Mouse (Mus musculus) heart, postnatal 0 days (tissue): ENCODE measurements at regions not wholly inside any gene's neighbourhood (a gene's known extent, or its start where the extent isn't known, plus 50 kb on each side); places are given as distances from the start of the nearest gene placed in this dataset.

ENCODE experiments used
- ATAC-seq: fragments of 200-750 bp; cut with Nextera tagmentation; 2 replicates; pipeline ENCODE4 v1.8.0; 2017; ENCODE audit warnings: low read depth, moderate number of reproducible peaks, moderate library complexity; ENCODE audit not compliant: insufficient read depth
- DNase-seq: peaks from one replicate; pipeline ENCODE4 v3.0.0-alpha.2; 2016; ENCODE audit warnings: low spot score
- H3K27ac ChIP-seq: fragments of 300-500 bp; sonication (generic); 2 replicates; pipeline ENCODE4 v1.5.1; 2014; ENCODE audit warnings: low read depth, mild to moderate bottlenecking
- H3K27me3 ChIP-seq: fragments of 300-500 bp; sonication (generic); 2 replicates; pipeline ENCODE4 v1.6.1; 2014; ENCODE audit warnings: low read length, mixed read lengths; ENCODE audit not compliant: control insufficient read depth, insufficient read depth
- H3K36me3 ChIP-seq: fragments of 300-500 bp; sonication (generic); replicated peaks from 2 replicates; pipeline ENCODE4 v1.6.1; 2014; ENCODE audit warnings: low read length, mixed read lengths; ENCODE audit not compliant: control insufficient read depth, insufficient read depth
- H3K4me1 ChIP-seq: fragments of 300-500 bp; sonication (generic); 2 replicates; pipeline ENCODE4 v1.6.1; 2014; ENCODE audit warnings: antibody characterized with exemption; ENCODE audit not compliant: control insufficient read depth, insufficient read depth
- H3K4me2 ChIP-seq: fragments of 300-500 bp; sonication (generic); 2 replicates; pipeline ENCODE4 v1.6.1; 2014; ENCODE audit warnings: low read depth, mild to moderate bottlenecking, low read length, moderate library complexity
- H3K4me3 ChIP-seq: fragments of 300-500 bp; sonication (generic); 2 replicates; pipeline ENCODE4 v1.5.1; 2014; ENCODE audit warnings: low read depth, low read length
- H3K9ac ChIP-seq: fragments of 300-500 bp; sonication (generic); replicated peaks from 2 replicates; pipeline ENCODE4 v1.6.1; 2014; ENCODE audit warnings: low read depth, low read length, mixed read lengths
- H3K9me3 ChIP-seq: fragments of 300-500 bp; sonication (generic); replicated peaks from 2 replicates; pipeline ENCODE4 v1.6.1; 2016; ENCODE audit warnings: low read length; ENCODE audit not compliant: control insufficient read depth
- CTCF ChIP-seq: IDR thresholded peaks from 2 replicates; pipeline ENCODE4 v1.5.1; 2016; ENCODE audit warnings: antibody characterized with exemption, control low read depth, low read depth
- EP300 ChIP-seq: IDR thresholded peaks from 2 replicates; pipeline ENCODE4 v1.6.1; 2016; ENCODE audit warnings: antibody characterized with exemption, low read depth
- WGBS: fragments of 180-500 bp; shearing (Covaris S2); extraction: QIAGEN DNeasy Blood & Tissue Kit; methylation state at CpG from one replicate; pipeline ENCODE4 v1.1.7; 2014; 5-methylcytosine and 5-hydroxymethylcytosine counted together

GRCm38 (mm10) chr1:89207306-89207705, 137.1 kb downstream of the Sh3bp4 start:
- ATAC-seq: peak; percentile 14; the same call in 1 of the 2 replicates
- no peak overlapping the region for H3K4me2 ChIP-seq
- no peaks in the 10 kb centered on the region for H3K36me3 ChIP-seq
- no peak for TF ChIP-seq EP300
- TF ChIP-seq CTCF: peak; percentile 63
- no peaks in the 10 kb centered on the region for H3K9me3 ChIP-seq
- H3K4me3 ChIP-seq: no peak overlapping the region
- 3% methylated on average over 1 of the region's 1 CpGs for WGBS
- no peaks in the 10 kb centered on the region for H3K27me3 ChIP-seq
- H3K4me1 ChIP-seq: no peaks in the 10 kb centered on the region
- peak; percentile 23 for DNase-seq
- no peak overlapping the region for H3K27ac ChIP-seq
- H3K9ac ChIP-seq: no peak overlapping the region

DNA sequence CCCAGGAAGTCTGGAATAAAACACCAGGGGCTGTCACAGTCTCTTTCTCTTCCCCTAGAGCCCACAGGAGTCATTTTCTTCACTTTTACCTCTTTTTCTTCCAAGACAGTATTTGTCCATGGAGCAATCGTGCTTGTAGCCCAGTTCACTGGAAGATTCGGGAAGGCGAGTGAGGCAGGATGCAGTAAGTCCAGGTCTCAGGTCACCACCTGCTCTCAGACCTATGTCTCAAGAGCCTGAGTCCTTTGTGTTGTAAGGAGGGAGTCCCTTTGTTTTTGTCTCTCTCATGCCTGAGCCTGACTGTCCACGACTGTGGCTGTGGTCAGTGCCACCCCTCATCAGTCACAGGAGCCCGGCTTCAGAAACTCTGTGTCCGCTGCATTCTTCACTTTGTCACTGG, 140.9 kb downstream of the Sh3bp4 start:
- no peak for ATAC-seq
- Histone ChIP-seq H3K4me2 (no peak overlapping the region), H3K27ac (no peak overlapping the region), H3K9me3 (no peaks in the 10 kb centered on the region), H3K9ac (no peak overlapping the region), H3K36me3 (no peaks in the 10 kb centered on the region), H3K27me3 (no peaks in the 10 kb centered on the region), H3K4me3 (no peak overlapping the region), H3K4me1 (no peaks in the 10 kb centered on the region)
- DNase-seq: no peak
- WGBS: 81% methylated on average over 6 of the region's 6 CpGs
- TF ChIP-seq EP300: no peak
- TF ChIP-seq CTCF: no peak

DNA sequence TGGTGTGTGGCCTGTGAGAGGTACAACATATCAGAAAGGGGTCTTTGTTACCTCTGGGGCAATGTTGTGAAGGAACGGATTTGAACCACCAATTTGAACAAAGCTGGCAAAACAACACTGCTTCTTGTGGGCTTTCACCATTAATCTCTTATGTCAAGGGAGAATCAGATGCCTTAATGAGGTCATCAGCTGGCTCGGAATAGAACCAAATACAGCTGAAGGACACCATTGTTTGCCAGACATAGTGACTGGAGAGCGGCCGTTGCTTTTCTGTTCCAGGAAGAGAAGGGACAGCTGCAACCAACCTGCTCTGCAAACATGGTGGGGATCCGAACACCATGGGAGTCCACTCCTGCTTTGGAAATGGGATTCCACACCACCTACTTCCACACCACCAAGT, 158.2 kb downstream of the Sh3bp4 start:
- TF ChIP-seq EP300 (no peak), CTCF (no peak)
- no peak overlapping the region for H3K9ac ChIP-seq
- H3K4me1 ChIP-seq: peaks cover 3% of the 10 kb centered on the region; the same call in 1 of the 2 replicates
- no peak for ATAC-seq
- no peak overlapping the region for H3K27ac ChIP-seq
- H3K27me3 ChIP-seq: no peaks in the 10 kb centered on the region
- DNase-seq: no peak
- H3K9me3 ChIP-seq: 0 out of 2 replicates have a peak, but pooled peaks cover 4% of the 10 kb centered on the region
- no peak overlapping the region for H3K4me3 ChIP-seq
- H3K4me2 ChIP-seq: no peak overlapping the region
- no peaks in the 10 kb centered on the region for H3K36me3 ChIP-seq
- 57% methylated on average over 5 of the region's 5 CpGs for WGBS

- H3K36me3 ChIP-seq: no peaks in the 10 kb centered on the region
- DNase-seq: no peak
- no peak overlapping the region for H3K4me2 ChIP-seq
- no peaks in the 10 kb centered on the region for H3K27me3 ChIP-seq
- WGBS: 75% methylated on average over 6 of the region's 6 CpGs
- no peak overlapping the region for H3K4me3 ChIP-seq
- H3K9me3 ChIP-seq: 0 out of 2 replicates have a peak, but pooled peaks cover under 1% of the 10 kb centered on the region
- H3K27ac ChIP-seq: no peak overlapping the region
- H3K9ac ChIP-seq: no peak overlapping the region
- H3K4me1 ChIP-seq: peaks cover 3% of the 10 kb centered on the region; the same call in 1 of the 2 replicates
- ATAC-seq: no peak
- TF ChIP-seq CTCF (no peak), EP300 (no peak)
These were observed 161.5 kb downstream of the Sh3bp4 start for GRCm38 (mm10) chr1:89231756-89232155.

DNA sequence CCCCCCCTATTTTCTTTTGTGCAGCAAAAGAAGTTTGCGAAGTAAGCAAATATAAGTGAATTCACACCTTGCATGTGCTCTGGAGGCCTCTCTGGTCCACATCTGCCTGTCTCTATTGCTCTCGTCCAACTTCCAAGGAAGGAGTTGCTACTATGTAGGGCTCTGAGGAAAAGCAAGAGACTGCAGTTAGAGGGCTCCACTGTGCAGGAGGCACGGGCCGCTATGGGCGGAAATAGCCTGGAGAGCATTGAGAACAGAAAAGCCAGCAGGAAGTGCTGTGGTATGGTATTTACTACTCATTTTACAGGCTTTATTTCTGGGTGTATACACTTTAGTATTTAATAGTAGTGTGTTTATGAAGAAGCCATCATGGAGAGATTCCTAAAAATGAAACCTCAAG, 162.2 kb downstream of the Sh3bp4 start:
- H3K27ac ChIP-seq: no peak overlapping the region
- H3K4me3 ChIP-seq: no peak overlapping the region
- peak; percentile 8; the same call in 1 of the 2 replicates for TF ChIP-seq CTCF
- no peak for TF ChIP-seq EP300
- H3K4me2 ChIP-seq: no peak overlapping the region
- ATAC-seq (no peak), DNase-seq (no peak)
- no peak overlapping the region for H3K9ac ChIP-seq
- 70% methylated on average over 5 of the region's 5 CpGs for WGBS
- H3K9me3 ChIP-seq: no peaks in the 10 kb centered on the region
- H3K27me3 ChIP-seq: no peaks in the 10 kb centered on the region
- peaks cover 3% of the 10 kb centered on the region; the same call in 1 of the 2 replicates for H3K4me1 ChIP-seq
- H3K36me3 ChIP-seq: no peaks in the 10 kb centered on the region

DNA sequence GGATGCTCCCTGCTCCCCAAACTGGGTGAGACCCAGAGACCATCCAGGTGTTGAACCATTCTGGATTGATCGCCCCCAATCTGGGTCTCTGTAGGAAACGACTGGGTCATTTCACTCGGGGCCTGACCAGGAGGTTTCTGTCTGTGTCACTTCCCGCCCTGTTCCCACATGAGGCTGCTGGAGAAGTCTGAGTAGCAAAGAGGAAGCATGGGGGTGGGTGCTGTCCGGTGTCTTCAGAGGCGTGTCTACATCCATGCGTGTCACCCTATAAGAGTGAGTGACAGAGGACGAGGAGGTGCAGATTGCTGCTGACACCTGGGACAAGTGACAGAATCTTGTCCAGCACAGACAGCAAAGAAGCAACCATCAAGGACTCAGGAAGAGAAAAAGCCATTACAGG, 164.7 kb downstream of the Sh3bp4 start:
- Histone ChIP-seq H3K27me3 (no peaks in the 10 kb centered on the region), H3K9me3 (no peaks in the 10 kb centered on the region), H3K4me1 (peaks cover 3% of the 10 kb centered on the region; the same call in 1 of the 2 replicates), H3K4me2 (no peak overlapping the region), H3K27ac (no peak overlapping the region), H3K9ac (no peak overlapping the region), H3K4me3 (no peak overlapping the region), H3K36me3 (no peaks in the 10 kb centered on the region)
- 26% methylated on average over 8 of the region's 8 CpGs for WGBS
- no peak for DNase-seq
- ATAC-seq: 0 out of 2 replicates have a peak, but pooled peaks have one; percentile 11
- TF ChIP-seq CTCF (no peak), EP300 (no peak)
